Mouse (Mus musculus) liver, postnatal 0 days (tissue): Measurements from ENCODE around the gene Ngef. TPM values are rescaled to one million over a fixed set of nuclear protein-coding genes. Genes with fewer than 3 reads are reported as not detected.
"Not testable (repeated sequence)": the region's sequence is repeated elsewhere in the genome, so short reads cannot be mapped to it uniquely, and the experiment has no call there.

ENCODE experiments used
- ATAC-seq: fragments of 200-750 bp; cut with Nextera tagmentation; 2 replicates; pipeline ENCODE4 v1.8.0; 2017; ENCODE audit warnings: mild to moderate bottlenecking, moderate library complexity
- DNase-seq: peaks from one replicate; pipeline ENCODE4 v3.0.0-alpha.2; 2016
- H3K27ac ChIP-seq: fragments of 300-500 bp; sonication (generic); 2 replicates; pipeline ENCODE4 v1.5.1; 2014; ENCODE audit warnings: antibody characterized with exemption, moderate library complexity, mild to moderate bottlenecking, low read depth
- H3K27me3 ChIP-seq: fragments of 300-500 bp; sonication (generic); 2 replicates; pipeline ENCODE4 v1.6.1; 2014; ENCODE audit warnings: low read length, control low read depth, mixed read lengths; ENCODE audit not compliant: insufficient read depth
- H3K36me3 ChIP-seq: fragments of 300-500 bp; sonication (generic); replicated peaks from 2 replicates; pipeline ENCODE4 v1.6.1; 2014; ENCODE audit warnings: mild to moderate bottlenecking, control low read depth, low read length, moderate library complexity, mixed read lengths; ENCODE audit not compliant: insufficient read depth
- H3K4me1 ChIP-seq: fragments of 300-500 bp; sonication (generic); 2 replicates; pipeline ENCODE4 v1.6.1; 2014; ENCODE audit warnings: antibody characterized with exemption, mild to moderate bottlenecking, control low read depth; ENCODE audit not compliant: insufficient read depth
- H3K4me2 ChIP-seq: fragments of 300-500 bp; sonication (generic); 2 replicates; pipeline ENCODE4 v1.6.1; 2014; ENCODE audit warnings: low read depth, mild to moderate bottlenecking, low read length, moderate library complexity, mixed read lengths
- H3K4me3 ChIP-seq: fragments of 300-500 bp; sonication (generic); 2 replicates; pipeline ENCODE4 v1.5.1; 2014; ENCODE audit warnings: low read depth, low read length
- H3K9ac ChIP-seq: fragments of 300-500 bp; sonication (generic); replicated peaks from 2 replicates; pipeline ENCODE4 v1.6.1; 2014; ENCODE audit warnings: mild to moderate bottlenecking, moderate library complexity
- H3K9me3 ChIP-seq: fragments of 300-500 bp; sonication (generic); 2 replicates; pipeline ENCODE4 v1.6.1; 2016; ENCODE audit warnings: mild to moderate bottlenecking, control low read depth, low read length, mixed read lengths
- CTCF ChIP-seq: sonication (generic); IDR thresholded peaks from 2 replicates; pipeline ENCODE4 v1.5.1; 2016; ENCODE audit warnings: antibody characterized with exemption, low read depth
- EP300 ChIP-seq: IDR thresholded peaks from 2 replicates; pipeline ENCODE4 v1.6.1; 2016; ENCODE audit warnings: antibody characterized with exemption, low read depth, mild to moderate bottlenecking
- WGBS: fragments of 180-500 bp; shearing (Covaris S2); extraction: QIAGEN DNeasy Blood & Tissue Kit; methylation state at CpG from one replicate; pipeline ENCODE4 v1.1.7; 2014; ENCODE audit not compliant: insufficient replicate concordance; 5-methylcytosine and 5-hydroxymethylcytosine counted together
- polyA plus RNA-seq: library from polyadenylated mRNA; unstranded; fragments of >200 nt; fragmentation: Nextera tagmentation; extraction: Ambion mirVana; gene quantifications from 2 replicates; pipeline ENCODE4 v1.2.1, GENCODE M21; 2015

Gene Ngef
- polyA plus RNA-seq, 1 experiment from 2014 or later = 5.6 TPM

DNA sequence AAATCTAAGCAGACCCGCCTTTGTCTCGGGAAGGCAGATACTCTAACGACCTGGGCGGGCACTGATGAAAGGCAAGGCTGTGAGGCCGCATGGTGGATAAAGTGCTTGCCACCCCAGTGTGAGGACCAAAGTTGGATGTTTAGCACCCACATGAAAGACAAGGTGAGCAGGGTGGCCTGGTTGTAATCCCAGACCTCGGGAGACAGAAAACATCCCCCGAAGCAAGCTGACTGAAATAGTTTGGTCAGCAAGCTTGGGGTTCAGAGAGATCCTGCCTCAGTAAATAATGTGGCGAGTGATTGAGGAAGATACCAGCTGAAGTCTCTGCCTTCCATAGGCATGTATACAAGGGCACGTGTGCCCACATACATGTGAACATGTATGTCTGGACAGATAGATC is 106.2 kb downstream of the Ngef start:
- no peak for DNase-seq
- Histone ChIP-seq H3K36me3 (no peaks in the 10 kb centered on the region), H3K27ac (no peak overlapping the region), H3K4me2 (no peak overlapping the region), H3K27me3 (no peaks in the 10 kb centered on the region), H3K4me1 (peaks cover 3% of the 10 kb centered on the region), H3K9ac (no peak overlapping the region), H3K4me3 (no peak overlapping the region), H3K9me3 (no peaks in the 10 kb centered on the region)
- no peak for TF ChIP-seq CTCF
- no peak for TF ChIP-seq EP300
- WGBS = 66% methylated on average over 9 of the region's 9 CpGs
- ATAC-seq = no peak

DNA sequence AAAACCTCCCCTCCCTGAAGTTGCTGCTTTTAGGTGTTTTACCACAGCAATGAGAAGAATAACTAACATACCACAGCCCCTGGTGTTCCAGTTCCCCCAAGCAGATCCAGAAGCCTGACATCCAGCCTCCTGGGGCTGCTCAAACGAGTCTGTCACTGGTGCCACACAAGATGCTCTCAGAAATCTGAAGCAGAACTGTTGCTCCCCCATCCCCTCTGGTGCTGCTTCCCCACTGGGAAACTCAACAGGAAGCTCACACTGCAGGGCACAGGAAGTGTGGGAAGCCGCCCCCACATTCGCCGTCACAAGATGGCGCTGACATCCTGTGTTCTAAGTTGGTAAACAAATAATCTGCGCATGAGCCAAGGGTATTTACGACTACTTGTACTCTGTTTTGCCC is 113.8 kb downstream of the Ngef start:
- H3K4me3 ChIP-seq, DNase-seq, H3K4me2 ChIP-seq, H3K4me1 ChIP-seq, ATAC-seq, H3K27me3 ChIP-seq, H3K36me3 ChIP-seq, H3K9ac ChIP-seq, H3K27ac ChIP-seq, H3K9me3 ChIP-seq: not testable (repeated sequence)
- 82% methylated on average over 5 of the region's 7 CpGs for WGBS

DNA sequence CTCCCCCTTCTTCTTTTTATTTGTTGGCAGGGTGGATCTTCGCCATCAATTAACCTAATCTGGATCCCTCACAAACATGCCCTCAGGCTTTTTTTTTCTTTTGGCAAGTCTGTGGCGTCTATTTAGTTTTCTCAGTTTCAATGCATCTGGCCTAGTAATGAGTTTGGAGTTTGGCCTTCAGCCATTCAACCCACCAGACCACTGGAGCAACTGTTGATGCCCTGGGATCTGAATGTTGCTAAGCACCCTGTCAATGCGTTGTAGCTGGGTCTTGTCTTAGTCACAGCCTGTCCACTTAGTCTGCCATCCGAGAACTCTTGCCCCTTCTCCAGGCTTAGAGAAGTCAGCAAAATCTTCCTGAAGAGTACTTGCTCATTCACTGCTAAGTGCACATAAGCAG is 115.6 kb downstream of the Ngef start:
- 80% methylated on average over 4 of the region's 4 CpGs for WGBS
- H3K36me3 ChIP-seq = no peaks in the 10 kb centered on the region

DNA sequence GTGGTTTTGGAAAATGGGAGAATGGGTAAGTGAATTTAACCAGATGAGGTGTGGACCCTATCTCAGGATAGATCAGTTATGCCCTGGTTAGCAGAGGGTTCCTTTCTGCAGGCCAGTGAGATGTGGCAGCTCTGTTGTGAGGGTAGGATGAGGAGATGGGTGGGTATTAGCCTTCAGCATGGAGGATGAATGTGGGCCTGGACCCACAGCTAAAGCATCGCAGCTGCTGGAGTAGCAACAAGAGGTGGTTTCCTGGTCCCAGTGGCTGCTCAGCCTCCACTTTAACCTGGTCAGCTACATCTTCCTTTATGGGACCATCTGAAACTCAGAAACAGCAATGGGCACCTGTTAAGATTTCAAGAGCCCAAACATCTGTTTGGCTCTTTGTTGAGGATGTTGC is 117.2 kb downstream of the Ngef start:
- TF ChIP-seq EP300 (no peak), CTCF (no peak)
- H3K4me3 ChIP-seq = no peak overlapping the region
- 84% methylated on average over 1 of the region's 1 CpGs for WGBS

More for the DNA sequence above, 115.6 kb downstream of the Ngef start:
- no peak for TF ChIP-seq EP300
- no peak for TF ChIP-seq CTCF
- Histone ChIP-seq H3K9me3 (no peaks in the 10 kb centered on the region), H3K4me1 (no peaks in the 10 kb centered on the region), H3K4me2 (no peak overlapping the region), H3K27me3 (no peaks in the 10 kb centered on the region), H3K4me3 (no peak overlapping the region), H3K27ac (no peak overlapping the region), H3K9ac (no peak overlapping the region)
- DNase-seq (no peak), ATAC-seq (no peak)

DNA sequence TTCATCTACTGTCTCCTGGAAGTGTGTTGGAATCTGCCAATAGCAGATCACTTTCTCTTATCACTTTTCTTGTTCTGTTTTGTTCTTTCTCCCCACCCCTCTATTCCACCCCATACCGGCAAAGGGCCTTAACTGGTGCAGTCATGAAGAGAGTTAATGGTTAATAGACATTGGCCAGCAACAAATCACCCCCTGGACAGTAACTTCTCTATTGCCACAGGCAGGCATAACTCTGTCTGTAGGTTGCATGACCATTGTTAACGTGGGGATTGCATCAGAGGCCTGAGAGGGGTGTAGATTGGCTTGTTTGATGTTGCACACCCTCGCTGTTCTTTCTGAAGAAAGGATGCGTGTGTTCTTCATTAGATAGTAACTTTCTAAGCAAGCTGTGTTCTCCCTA is 124.2 kb downstream of the Ngef start:
- no peaks in the 10 kb centered on the region for H3K9me3 ChIP-seq
- TF ChIP-seq EP300 = no peak
- TF ChIP-seq CTCF = no peak
- DNase-seq = no peak

More for the DNA sequence above, 117.2 kb downstream of the Ngef start:
- H3K27me3 ChIP-seq = no peaks in the 10 kb centered on the region
- no peak overlapping the region for H3K9ac ChIP-seq
- H3K36me3 ChIP-seq = 0 out of 2 replicates have a peak, but pooled peaks cover 4% of the 10 kb centered on the region
- no peak overlapping the region for H3K4me2 ChIP-seq
- no peaks in the 10 kb centered on the region for H3K9me3 ChIP-seq
- ATAC-seq = no peak
- no peak overlapping the region for H3K27ac ChIP-seq
- DNase-seq = no peak
- H3K4me1 ChIP-seq = no peaks in the 10 kb centered on the region

DNA sequence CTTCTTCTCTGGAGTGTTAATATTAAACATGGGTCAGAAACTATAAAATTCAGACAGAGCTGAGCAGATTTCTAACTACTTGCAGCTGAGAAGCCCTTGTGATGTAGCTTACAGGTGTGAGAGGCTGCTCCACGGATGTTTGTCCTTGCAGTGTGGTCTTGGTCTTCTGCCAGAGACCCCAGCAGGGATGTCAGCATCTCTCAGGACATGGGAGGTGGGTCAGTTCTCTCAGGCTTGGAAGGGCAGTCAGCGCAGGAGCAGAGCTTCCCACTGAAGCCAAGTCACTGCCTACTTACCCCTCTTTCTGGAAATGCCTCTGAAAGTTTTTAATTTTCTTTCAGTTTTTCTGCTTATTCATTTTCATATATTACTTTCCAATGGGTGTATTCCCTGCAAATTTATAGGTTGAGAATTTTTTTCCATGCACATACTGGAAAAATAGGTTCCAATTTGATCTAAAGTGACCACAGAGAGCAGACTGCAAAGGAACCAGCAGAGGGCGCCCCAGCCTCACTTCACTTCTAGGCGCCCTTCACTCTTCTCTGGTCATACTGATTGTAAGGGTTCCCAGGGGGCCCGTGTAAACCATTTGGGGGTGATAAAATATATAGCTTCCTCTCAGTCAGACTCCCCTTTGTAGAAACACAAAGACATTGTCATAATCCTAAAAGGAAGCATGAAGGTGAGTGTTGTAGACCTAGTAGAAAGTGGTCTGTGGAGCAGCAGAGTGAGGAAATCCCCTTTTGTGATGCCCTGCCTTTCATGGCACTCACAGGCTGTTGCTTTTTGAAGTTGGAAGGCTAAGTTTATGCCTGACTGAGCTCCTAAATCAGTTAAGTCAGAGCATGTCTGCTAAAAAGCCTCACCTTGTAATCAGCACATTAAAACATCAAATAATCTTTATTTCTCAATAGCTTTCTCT is 126.2 kb downstream of the Ngef start:
- Histone ChIP-seq H3K4me1 (no peaks in the 10 kb centered on the region), H3K4me2 (no peak overlapping the region), H3K4me3 (no peak overlapping the region), H3K36me3 (peaks cover 75% of the 10 kb centered on the region), H3K9me3 (no peaks in the 10 kb centered on the region), H3K27me3 (no peaks in the 10 kb centered on the region), H3K9ac (no peak overlapping the region), H3K27ac (no peak overlapping the region)
- 42% methylated on average over 5 of the region's 5 CpGs for WGBS
- TF ChIP-seq EP300 = no peak
- peak; percentile 77 for TF ChIP-seq CTCF
- ATAC-seq (no peak), DNase-seq (peak; percentile 70)

More for the DNA sequence above, 124.2 kb downstream of the Ngef start:
- no peak overlapping the region for H3K27ac ChIP-seq
- H3K27me3 ChIP-seq = no peaks in the 10 kb centered on the region
- no peak overlapping the region for H3K4me2 ChIP-seq
- peak; percentile 75 for ATAC-seq
- no peak overlapping the region for H3K9ac ChIP-seq
- H3K4me1 ChIP-seq = no peaks in the 10 kb centered on the region
- H3K36me3 ChIP-seq = peaks cover 60% of the 10 kb centered on the region
- H3K4me3 ChIP-seq = no peak overlapping the region
- 59% methylated on average over 4 of the region's 4 CpGs for WGBS
